Mouse (Mus musculus): ENCODE data around the gene Coa7. TPM values are rescaled to one million over a fixed set of nuclear protein-coding genes. Genes with fewer than 3 reads are reported as not detected.

Coa7 gene
- polyA plus RNA-seq, 1 experiment from 2014 or later: 55.2 TPM

- no peak for ATAC-seq (ENCODE audit: insufficient read depth, low FRiP score)
- 78% methylated on average over 2 of the region's 2 CpGs for WGBS
- H3K27ac ChIP-seq (ENCODE audit: low read length): no peak overlapping the region
Observed at GRCm38 (mm10) chr4:108336765-108337164, 8.8 kb downstream of the Coa7 start.

GRCm38 (mm10) chr4:108337817-108338216 is 9.9 kb downstream of the Coa7 start:
- peak; percentile 63; the same call in 1 of the 2 replicates for ATAC-seq (ENCODE audit: insufficient read depth, low FRiP score)

More at GRCm38 (mm10) chr4:108336765-108337164, 8.8 kb downstream of the Coa7 start:
- Histone ChIP-seq H3K4me3 (replicated peaks; ENCODE audit: low read length) (no peak overlapping the region), H3K4me1 (ENCODE audit: control insufficient read depth, insufficient read depth, low read length) (peaks cover 15% of the 10 kb centered on the region), H3K27me3 (ENCODE audit: control insufficient read depth, insufficient read depth, low read length) (no peaks in the 10 kb centered on the region), H3K9ac (ENCODE audit: low read length) (no peak overlapping the region), H3K4me2 (ENCODE audit: low read depth, low read length) (no peak overlapping the region), H3K36me3 (ENCODE audit: control insufficient read depth, insufficient read depth, low read length) (peaks cover 3% of the 10 kb centered on the region; the same call in 1 of the 2 replicates), H3K9me3 (replicated peaks; ENCODE audit: control insufficient read depth, low read length) (no peaks in the 10 kb centered on the region)

GRCm38 (mm10) chr4:108338321-108338733 is 10.4 kb downstream of the Coa7 start:
- Histone ChIP-seq H3K4me2 (ENCODE audit: low read depth, low read length) (no peak overlapping the region), H3K27ac (ENCODE audit: low read length) (peak overlapping the region; percentile 61), H3K27me3 (ENCODE audit: control insufficient read depth, insufficient read depth, low read length) (no peaks in the 10 kb centered on the region), H3K36me3 (ENCODE audit: control insufficient read depth, insufficient read depth, low read length) (peaks cover 3% of the 10 kb centered on the region; the same call in 1 of the 2 replicates), H3K4me3 (replicated peaks; ENCODE audit: low read length) (no peak overlapping the region), H3K9me3 (replicated peaks; ENCODE audit: control insufficient read depth, low read length) (no peaks in the 10 kb centered on the region), H3K9ac (ENCODE audit: low read length) (no peak overlapping the region), H3K4me1 (ENCODE audit: control insufficient read depth, insufficient read depth, low read length) (peaks cover 15% of the 10 kb centered on the region)
- 54% methylated on average over 9 of the region's 9 CpGs for WGBS
- no peak for ATAC-seq (ENCODE audit: insufficient read depth, low FRiP score)

More at GRCm38 (mm10) chr4:108337817-108338216, 9.9 kb downstream of the Coa7 start:
- Histone ChIP-seq H3K4me1 (ENCODE audit: control insufficient read depth, insufficient read depth, low read length) (peaks cover 15% of the 10 kb centered on the region), H3K9ac (ENCODE audit: low read length) (no peak overlapping the region), H3K27ac (ENCODE audit: low read length) (peak overlapping the region; percentile 61), H3K36me3 (ENCODE audit: control insufficient read depth, insufficient read depth, low read length) (peaks cover 3% of the 10 kb centered on the region; the same call in 1 of the 2 replicates), H3K4me2 (ENCODE audit: low read depth, low read length) (no peak overlapping the region), H3K27me3 (ENCODE audit: control insufficient read depth, insufficient read depth, low read length) (no peaks in the 10 kb centered on the region), H3K9me3 (replicated peaks; ENCODE audit: control insufficient read depth, low read length) (no peaks in the 10 kb centered on the region), H3K4me3 (replicated peaks; ENCODE audit: low read length) (no peak overlapping the region)
- 29% methylated on average over 3 of the region's 3 CpGs for WGBS

GRCm38 (mm10) chr4:108338811-108339210 is 10.9 kb downstream of the Coa7 start:
- 61% methylated on average over 10 of the region's 10 CpGs for WGBS
- peak overlapping the region; percentile 61; the same call in 1 of the 2 replicates for H3K27ac ChIP-seq (ENCODE audit: low read length)
- no peak; the same call in 1 of the 2 replicates for ATAC-seq (ENCODE audit: insufficient read depth, low FRiP score)

GRCm38 (mm10) chr4:108339277-108339690 is 11.3 kb downstream of the Coa7 start:
- H3K4me1 ChIP-seq (ENCODE audit: control insufficient read depth, insufficient read depth, low read length): peaks cover 17% of the 10 kb centered on the region
- no peaks in the 10 kb centered on the region for H3K9me3 ChIP-seq (replicated peaks; ENCODE audit: control insufficient read depth, low read length)
- 14% methylated on average over 4 of the region's 4 CpGs for WGBS
- no peaks in the 10 kb centered on the region; the same call in 1 of the 2 replicates for H3K36me3 ChIP-seq (ENCODE audit: control insufficient read depth, insufficient read depth, low read length)
- ATAC-seq (ENCODE audit: insufficient read depth, low FRiP score): peak; percentile 69
- no peak overlapping the region for H3K4me2 ChIP-seq (ENCODE audit: low read depth, low read length)
- H3K27me3 ChIP-seq (ENCODE audit: control insufficient read depth, insufficient read depth, low read length): no peaks in the 10 kb centered on the region
- no peak overlapping the region for H3K9ac ChIP-seq (ENCODE audit: low read length)
- H3K4me3 ChIP-seq (replicated peaks; ENCODE audit: low read length): no peak overlapping the region
- H3K27ac ChIP-seq (ENCODE audit: low read length): no peak overlapping the region

More at GRCm38 (mm10) chr4:108338811-108339210, 10.9 kb downstream of the Coa7 start:
- H3K4me3 ChIP-seq (replicated peaks; ENCODE audit: low read length): no peak overlapping the region
- no peaks in the 10 kb centered on the region for H3K27me3 ChIP-seq (ENCODE audit: control insufficient read depth, insufficient read depth, low read length)
- no peak overlapping the region for H3K4me2 ChIP-seq (ENCODE audit: low read depth, low read length)
- H3K4me1 ChIP-seq (ENCODE audit: control insufficient read depth, insufficient read depth, low read length): peaks cover 15% of the 10 kb centered on the region
- peaks cover 2% of the 10 kb centered on the region; the same call in 1 of the 2 replicates for H3K36me3 ChIP-seq (ENCODE audit: control insufficient read depth, insufficient read depth, low read length)
- H3K9ac ChIP-seq (ENCODE audit: low read length): no peak overlapping the region
- no peaks in the 10 kb centered on the region for H3K9me3 ChIP-seq (replicated peaks; ENCODE audit: control insufficient read depth, low read length)

GRCm38 (mm10) chr4:108344631-108345083 is 16.7 kb downstream of the Coa7 start:
- Histone ChIP-seq H3K4me3 (replicated peaks; ENCODE audit: low read length) (no peak overlapping the region), H3K27me3 (ENCODE audit: control insufficient read depth, insufficient read depth, low read length) (no peaks in the 10 kb centered on the region), H3K9me3 (replicated peaks; ENCODE audit: control insufficient read depth, low read length) (no peaks in the 10 kb centered on the region), H3K4me2 (ENCODE audit: low read depth, low read length) (0 out of 2 replicates have a peak overlapping the region, but pooled peaks have one; percentile 26), H3K4me1 (ENCODE audit: control insufficient read depth, insufficient read depth, low read length) (peaks cover 34% of the 10 kb centered on the region), H3K36me3 (ENCODE audit: control insufficient read depth, insufficient read depth, low read length) (no peaks in the 10 kb centered on the region), H3K9ac (ENCODE audit: low read length) (peak overlapping the region; percentile 38; the same call in 1 of the 2 replicates), H3K27ac (ENCODE audit: low read length) (peak overlapping the region; percentile 83; the same call in 1 of the 2 replicates)
- ATAC-seq (ENCODE audit: insufficient read depth, low FRiP score): no peak
- 22% methylated on average over 7 of the region's 7 CpGs for WGBS

GRCm38 (mm10) chr4:108345826-108346225 is 17.9 kb downstream of the Coa7 start:
- H3K27ac ChIP-seq (ENCODE audit: low read length): peak overlapping the region; percentile 69
- WGBS: 22% methylated on average over 5 of the region's 5 CpGs
- H3K27me3 ChIP-seq (ENCODE audit: control insufficient read depth, insufficient read depth, low read length): no peaks in the 10 kb centered on the region
- H3K9ac ChIP-seq (ENCODE audit: low read length): no peak overlapping the region
- no peak overlapping the region for H3K4me2 ChIP-seq (ENCODE audit: low read depth, low read length)
- H3K4me3 ChIP-seq (replicated peaks; ENCODE audit: low read length): no peak overlapping the region
- peaks cover 45% of the 10 kb centered on the region for H3K4me1 ChIP-seq (ENCODE audit: control insufficient read depth, insufficient read depth, low read length)
- H3K36me3 ChIP-seq (ENCODE audit: control insufficient read depth, insufficient read depth, low read length): no peaks in the 10 kb centered on the region
- no peaks in the 10 kb centered on the region for H3K9me3 ChIP-seq (replicated peaks; ENCODE audit: control insufficient read depth, low read length)
- peak; percentile 37; the same call in 1 of the 2 replicates for ATAC-seq (ENCODE audit: insufficient read depth, low FRiP score)

- H3K4me3 ChIP-seq (replicated peaks; ENCODE audit: low read length): no peak overlapping the region
- H3K9ac ChIP-seq (ENCODE audit: low read length): no peak overlapping the region
- H3K27me3 ChIP-seq (ENCODE audit: control insufficient read depth, insufficient read depth, low read length): no peaks in the 10 kb centered on the region
- H3K36me3 ChIP-seq (ENCODE audit: control insufficient read depth, insufficient read depth, low read length): no peaks in the 10 kb centered on the region
- 57% methylated on average over 5 of the region's 5 CpGs for WGBS
- H3K9me3 ChIP-seq (replicated peaks; ENCODE audit: control insufficient read depth, low read length): no peaks in the 10 kb centered on the region
- no peak overlapping the region for H3K4me2 ChIP-seq (ENCODE audit: low read depth, low read length)
- ATAC-seq (ENCODE audit: insufficient read depth, low FRiP score): peak; percentile 65
- peaks cover 50% of the 10 kb centered on the region for H3K4me1 ChIP-seq (ENCODE audit: control insufficient read depth, insufficient read depth, low read length)
- peak overlapping the region; percentile 70 for H3K27ac ChIP-seq (ENCODE audit: low read length)
Observed at GRCm38 (mm10) chr4:108347111-108347510, 19.2 kb downstream of the Coa7 start.

- Histone ChIP-seq H3K27ac (ENCODE audit: low read length) (peak overlapping the region; percentile 32; the same call in 1 of the 2 replicates), H3K9me3 (replicated peaks; ENCODE audit: control insufficient read depth, low read length) (no peaks in the 10 kb centered on the region), H3K9ac (ENCODE audit: low read length) (peak overlapping the region; percentile 21; the same call in 1 of the 2 replicates), H3K4me1 (ENCODE audit: control insufficient read depth, insufficient read depth, low read length) (peaks cover 50% of the 10 kb centered on the region), H3K4me3 (replicated peaks; ENCODE audit: low read length) (no peak overlapping the region), H3K36me3 (ENCODE audit: control insufficient read depth, insufficient read depth, low read length) (no peaks in the 10 kb centered on the region), H3K4me2 (ENCODE audit: low read depth, low read length) (no peak overlapping the region), H3K27me3 (ENCODE audit: control insufficient read depth, insufficient read depth, low read length) (no peaks in the 10 kb centered on the region)
- WGBS: 36% methylated on average over 5 of the region's 5 CpGs
- ATAC-seq (ENCODE audit: insufficient read depth, low FRiP score): peak; percentile 14; the same call in 1 of the 2 replicates
Observed at GRCm38 (mm10) chr4:108348256-108348875, 20.4 kb downstream of the Coa7 start.
